In genomic region chr7:73144846-73145245, GRCm38 (mm10) we compare ENCODE assay signal across 21 mouse cellular contexts.
DNase-seq lines count a peak whose midpoint lies in the region; ATAC-seq and TF ChIP-seq lines count a peak whose summit lies in the region.
"Had no signal": no experiment of that assay in that cellular context is flagged by ENCODE, and none has a peak within 500 bp of the region (broad histone marks: within the 10 kb centered on the region; RNA-seq: fewer than 3 reads in every experiment).

No protein-coding gene starts in this region.

- H3K9me3 ChIP-seq in forebrain, embryonic 11.5 days (ENCODE audit: control insufficient read depth, low read length): no peaks in the 10 kb centered on the region; the same call in 1 of the 2 replicates
- H3K9me3 ChIP-seq in forebrain, embryonic 16.5 days (ENCODE audit: control insufficient read depth, low read length): no peaks in the 10 kb centered on the region
- no peaks in the 10 kb centered on the region for H3K9me3 ChIP-seq in hindbrain, embryonic 10.5 days
- H3K9me3 ChIP-seq in hindbrain, postnatal 0 days (ENCODE audit: low read length): no peaks in the 10 kb centered on the region
- H3K9me3 ChIP-seq in limb, embryonic 10.5 days (replicated peaks): no peaks in the 10 kb centered on the region
- H3K9me3 ChIP-seq: embryonic facial prominence, embryonic 13.5 days; embryonic facial prominence, embryonic 15.5 days; forebrain, embryonic 12.5 days; forebrain, embryonic 15.5 days had no signal

- no peak overlapping the region for H3K9ac ChIP-seq in forebrain, embryonic 11.5 days (ENCODE audit: low read length)
- H3K9ac ChIP-seq in forebrain, embryonic 16.5 days (replicated peaks; ENCODE audit: low read depth, low read length): no peak overlapping the region
- H3K9ac ChIP-seq in hindbrain, postnatal 0 days (replicated peaks; ENCODE audit: low read length): no peak overlapping the region
- H3K9ac ChIP-seq: embryonic facial prominence, embryonic 13.5 days; embryonic facial prominence, embryonic 15.5 days; forebrain, embryonic 12.5 days; forebrain, embryonic 15.5 days had no signal

- H3K27me3 ChIP-seq in forebrain, embryonic 11.5 days (ENCODE audit: control insufficient read depth, insufficient read depth, low read length): no peaks in the 10 kb centered on the region
- H3K27me3 ChIP-seq in forebrain, embryonic 16.5 days (replicated peaks; ENCODE audit: control insufficient read depth, insufficient read depth, low read length): no peaks in the 10 kb centered on the region
- peaks cover 3% of the 10 kb centered on the region; the same call in 1 of the 2 replicates for H3K27me3 ChIP-seq in hindbrain, embryonic 10.5 days (ENCODE audit: insufficient read depth, poor library complexity, severe bottlenecking)
- no peaks in the 10 kb centered on the region for H3K27me3 ChIP-seq in hindbrain, postnatal 0 days (ENCODE audit: insufficient read depth, low read length)
- 0 out of 2 replicates have a peak, but pooled peaks cover 3% of the 10 kb centered on the region for H3K27me3 ChIP-seq in limb, embryonic 10.5 days (ENCODE audit: low read depth, poor library complexity, severe bottlenecking)
- H3K27me3 ChIP-seq: embryonic facial prominence, embryonic 15.5 days; forebrain, embryonic 15.5 days had no signal

- H3K36me3 ChIP-seq in forebrain, embryonic 11.5 days (ENCODE audit: control insufficient read depth, insufficient read depth, low read length): no peaks in the 10 kb centered on the region
- H3K36me3 ChIP-seq in forebrain, embryonic 16.5 days (ENCODE audit: control insufficient read depth, insufficient read depth): no peaks in the 10 kb centered on the region
- H3K36me3 ChIP-seq in hindbrain, embryonic 10.5 days: no peaks in the 10 kb centered on the region
- no peaks in the 10 kb centered on the region for H3K36me3 ChIP-seq in hindbrain, postnatal 0 days (ENCODE audit: insufficient read depth, low read length)
- H3K36me3 ChIP-seq in limb, embryonic 10.5 days: no peaks in the 10 kb centered on the region
- H3K36me3 ChIP-seq: embryonic facial prominence, embryonic 13.5 days; embryonic facial prominence, embryonic 15.5 days; forebrain, embryonic 12.5 days; forebrain, embryonic 15.5 days had no signal

- H3K4me1 ChIP-seq in forebrain, embryonic 11.5 days (replicated peaks; ENCODE audit: control insufficient read depth, insufficient read depth, low read length): peaks cover 26% of the 10 kb centered on the region
- peaks cover 35% of the 10 kb centered on the region for H3K4me1 ChIP-seq in forebrain, embryonic 16.5 days (replicated peaks; ENCODE audit: control insufficient read depth, insufficient read depth, low read length)
- peaks cover 70% of the 10 kb centered on the region for H3K4me1 ChIP-seq in hindbrain, embryonic 10.5 days (replicated peaks)
- H3K4me1 ChIP-seq in hindbrain, postnatal 0 days (ENCODE audit: insufficient read depth, low read length): no peaks in the 10 kb centered on the region; the same call in 1 of the 2 replicates
- peaks cover 64% of the 10 kb centered on the region for H3K4me1 ChIP-seq in limb, embryonic 10.5 days

- no peak for TF ChIP-seq CTCF in hindbrain, postnatal 0 days (IDR thresholded peaks at IDR 0.05; ENCODE audit: low read depth)

- ATAC-seq in forebrain, embryonic 11.5 days (replicated peaks; ENCODE audit: low FRiP score): no peak
- no peak for ATAC-seq in forebrain, embryonic 16.5 days
- ATAC-seq in hindbrain, postnatal 0 days: no peak

- H3K4me3 ChIP-seq in forebrain, embryonic 11.5 days (ENCODE audit: low read depth, low read length): no peak overlapping the region
- no peak overlapping the region for H3K4me3 ChIP-seq in forebrain, embryonic 16.5 days (replicated peaks; ENCODE audit: low read length)
- H3K4me3 ChIP-seq in hindbrain, embryonic 10.5 days: no peak overlapping the region
- no peak overlapping the region for H3K4me3 ChIP-seq in hindbrain, postnatal 0 days (ENCODE audit: low read length)
- no peak overlapping the region for H3K4me3 ChIP-seq in limb, embryonic 10.5 days
- H3K4me3 ChIP-seq: embryonic facial prominence, embryonic 13.5 days; embryonic facial prominence, embryonic 15.5 days; erythroblast, embryonic 14.5 days; forebrain, embryonic 12.5 days; forebrain, embryonic 15.5 days had no signal

- H3K27ac ChIP-seq in forebrain, embryonic 11.5 days (ENCODE audit: low read depth, low read length): no peak overlapping the region
- H3K27ac ChIP-seq in forebrain, embryonic 16.5 days (ENCODE audit: low read length): no peak overlapping the region
- peak overlapping the region; percentile 87 for H3K27ac ChIP-seq in hindbrain, embryonic 10.5 days
- no peak overlapping the region for H3K27ac ChIP-seq in hindbrain, postnatal 0 days
- peak overlapping the region; percentile 64; the same call in 1 of the 2 replicates for H3K27ac ChIP-seq in limb, embryonic 10.5 days
- H3K27ac ChIP-seq: embryonic facial prominence, embryonic 13.5 days; embryonic facial prominence, embryonic 15.5 days; forebrain, embryonic 12.5 days had no signal

- WGBS in forebrain, embryonic 11.5 days: 33% methylated on average over 4 of the region's 4 CpGs
- 42% methylated on average over 4 of the region's 4 CpGs for WGBS in forebrain, embryonic 16.5 days
- WGBS in hindbrain, embryonic 10.5 days: 47% methylated on average over 4 of the region's 4 CpGs
- WGBS in hindbrain, postnatal 0 days: 57% methylated on average over 4 of the region's 4 CpGs
- WGBS in limb, embryonic 10.5 days: 29% methylated on average over 4 of the region's 4 CpGs

- no peak overlapping the region for H3K4me2 ChIP-seq in forebrain, embryonic 11.5 days (ENCODE audit: low read depth, low read length, severe bottlenecking)
- no peak overlapping the region for H3K4me2 ChIP-seq in forebrain, embryonic 16.5 days (ENCODE audit: low read length)
- H3K4me2 ChIP-seq in hindbrain, postnatal 0 days (ENCODE audit: low read depth, low read length): no peak overlapping the region
- H3K4me2 ChIP-seq: embryonic facial prominence, embryonic 13.5 days; embryonic facial prominence, embryonic 15.5 days; forebrain, embryonic 12.5 days; forebrain, embryonic 15.5 days had no signal

- DNase-seq in forebrain, embryonic 11.5 days (ENCODE audit: low spot score): peak; percentile 52
- no peak for DNase-seq in hindbrain, embryonic 10.5 days (ENCODE audit: low spot score)
- DNase-seq in hindbrain, postnatal 0 days (ENCODE audit: low spot score): no peak
- no peak for DNase-seq in limb, embryonic 10.5 days (ENCODE audit: low spot score)
- no peak for DNase-seq in kidney, adult 11 months
- DNase-seq: adrenal gland, adult 2 months; adrenal gland, postnatal 10 days; adrenal gland, postnatal 25 days; cerebellum, adult 11 months; cerebellum, adult 18-20 months; cerebellum, adult 8-10 months; cerebellum, adult 9-11 months; cerebellum, postnatal 14 days; cerebellum, postnatal 36 days; embryo, embryonic 11 days had no signal

Comparison
In these comparisons a context has a peak if more than half of its experiments do, and no peak if none do; other contexts are left out.
1. H3K27ac ChIP-seq: peak in hindbrain, embryonic 10.5 days (single experiment) and limb, embryonic 10.5 days (single experiment); none in forebrain, embryonic 11.5 days (single experiment), forebrain, embryonic 16.5 days (single experiment) and hindbrain, postnatal 0 days (single experiment).